ENCODE assay signal across 29 mouse cellular contexts in genomic region chr6:14431751-14432150, GRCm38 (mm10).
"Had no signal": no experiment of that assay in that cellular context is flagged by ENCODE, and none has a peak within 500 bp of the region (broad histone marks: within the 10 kb centered on the region; RNA-seq: fewer than 3 reads in every experiment).

No protein-coding gene starts in this region.

- H3K9me3 ChIP-seq: embryonic facial prominence, embryonic 10.5 days; embryonic facial prominence, embryonic 12.5 days; embryonic facial prominence, embryonic 13.5 days; embryonic facial prominence, embryonic 15.5 days; forebrain, embryonic 10.5 days; forebrain, embryonic 12.5 days; forebrain, embryonic 13.5 days; forebrain, embryonic 15.5 days had no signal

- H3K4me1 ChIP-seq: embryonic facial prominence, embryonic 10.5 days; embryonic facial prominence, embryonic 12.5 days; embryonic facial prominence, embryonic 13.5 days; embryonic facial prominence, embryonic 15.5 days; forebrain, embryonic 10.5 days; forebrain, embryonic 12.5 days; forebrain, embryonic 13.5 days; forebrain, embryonic 15.5 days had no signal

- ATAC-seq: forebrain, embryonic 13.5 days; forebrain, embryonic 14.5 days; forebrain, embryonic 15.5 days; forebrain, embryonic 16.5 days; forebrain, postnatal 0 days had no signal

- H3K4me2 ChIP-seq: embryonic facial prominence, embryonic 12.5 days; embryonic facial prominence, embryonic 13.5 days; embryonic facial prominence, embryonic 15.5 days; forebrain, embryonic 12.5 days; forebrain, embryonic 13.5 days; forebrain, embryonic 15.5 days had no signal

- H3K4me3 ChIP-seq: embryonic facial prominence, embryonic 10.5 days; embryonic facial prominence, embryonic 12.5 days; embryonic facial prominence, embryonic 13.5 days; embryonic facial prominence, embryonic 15.5 days; erythroblast, embryonic 14.5 days; forebrain, embryonic 10.5 days; forebrain, embryonic 12.5 days; forebrain, embryonic 13.5 days; forebrain, embryonic 15.5 days; gastrocnemius, adult 2 months; heart, adult 2 months had no signal

- H3K27me3 ChIP-seq: embryonic facial prominence, embryonic 12.5 days; embryonic facial prominence, embryonic 13.5 days; embryonic facial prominence, embryonic 15.5 days; forebrain, embryonic 12.5 days; forebrain, embryonic 13.5 days; forebrain, embryonic 15.5 days had no signal

- H3K36me3 ChIP-seq: embryonic facial prominence, embryonic 10.5 days; embryonic facial prominence, embryonic 12.5 days; embryonic facial prominence, embryonic 13.5 days; embryonic facial prominence, embryonic 15.5 days; forebrain, embryonic 10.5 days; forebrain, embryonic 12.5 days; forebrain, embryonic 15.5 days had no signal

- DNase-seq: cerebellum, adult 2 months; cerebellum, adult 8-10 months; cerebellum, adult 9-10 months; cerebellum, adult 9-11 months; cerebellum, postnatal 10 days; cerebellum, postnatal 14 days; cerebellum, postnatal 25 days; cerebellum, postnatal 36 days; embryo, embryonic 11 days; forebrain, postnatal 0 days; gastrocnemius, adult 2 months; gastrocnemius, postnatal 10 days; gastrocnemius, postnatal 14 days; gastrocnemius, postnatal 25 days; gastrocnemius, postnatal 36 days; heart, adult 11 months; heart, adult 18-20 months; heart, adult 2 months had no signal

- H3K27ac ChIP-seq: embryonic facial prominence, embryonic 10.5 days; embryonic facial prominence, embryonic 12.5 days; embryonic facial prominence, embryonic 13.5 days; embryonic facial prominence, embryonic 15.5 days; forebrain, embryonic 10.5 days; forebrain, embryonic 12.5 days; forebrain, embryonic 13.5 days; forebrain, embryonic 15.5 days; gastrocnemius, adult 2 months; heart, adult 2 months had no signal

- H3K9ac ChIP-seq: embryonic facial prominence, embryonic 12.5 days; embryonic facial prominence, embryonic 13.5 days; embryonic facial prominence, embryonic 15.5 days; forebrain, embryonic 12.5 days; forebrain, embryonic 13.5 days; forebrain, embryonic 15.5 days; forebrain, postnatal 0 days had no signal
